Mouse (Mus musculus) cerebellum, adult 2 months (tissue): ENCODE results near the gene Snrnp25. TPM values are rescaled to one million over a fixed set of nuclear protein-coding genes. Genes with fewer than 3 reads are reported as not detected.

Source experiments
- DNase-seq, 2 experiments: peaks; one replicate each; pipeline ENCODE4 v3.0.0; 2021
- H3K27ac ChIP-seq: fragments of 200-500 bp; 2 replicates; pipeline ENCODE4 v1.5.1; 2012; ENCODE audit warnings: low read length, control low read depth, inconsistent platforms; ENCODE audit not compliant: insufficient read depth
- H3K27me3 ChIP-seq: fragments of 200-500 bp; 2 replicates; pipeline ENCODE4 v1.6.1; 2012; ENCODE audit warnings: inconsistent platforms, mild to moderate bottlenecking, low read length, moderate library complexity; ENCODE audit not compliant: control insufficient read depth, insufficient read depth
- H3K4me1 ChIP-seq: fragments of 200-500 bp; 2 replicates; pipeline ENCODE4 v1.6.1; 2011; ENCODE audit warnings: low read length; ENCODE audit not compliant: control insufficient read depth, insufficient read depth
- H3K4me3 ChIP-seq: fragments of 200-500 bp; replicated peaks from 2 replicates; pipeline ENCODE3; 2011; ENCODE audit warnings: mild to moderate bottlenecking, low read depth, low read length, control low read depth; ENCODE audit not compliant: insufficient read depth
- CTCF ChIP-seq: fragments of 200-500 bp; IDR thresholded peaks from 2 replicates; pipeline ENCODE4 v1.5.1; 2011; ENCODE audit warnings: low read depth, mild to moderate bottlenecking, control low read depth, low read length, moderate library complexity, borderline replicate concordance; ENCODE audit not compliant: insufficient read depth
- POLR2A ChIP-seq: fragments of 200-500 bp; IDR thresholded peaks from 2 replicates; pipeline ENCODE4 v1.6.1; 2011; ENCODE audit warnings: low read length, control low read depth, borderline replicate concordance; ENCODE audit not compliant: insufficient read depth
- WGBS: fragments of 180-500 bp; shearing (Covaris S2); methylation state at CpG from one replicate; pipeline ENCODE4 v1.1.7; 2018; 5-methylcytosine and 5-hydroxymethylcytosine counted together
- polyA plus RNA-seq: library from polyadenylated mRNA; depleted of rRNA; stranded (reverse); fragments of >200 nt; gene quantifications from 2 replicates; pipeline ENCODE4 v1.2.3, GENCODE M21; 2012

Gene Snrnp25
- polyA plus RNA-seq, 1 experiment = 51.5 TPM

DNA sequence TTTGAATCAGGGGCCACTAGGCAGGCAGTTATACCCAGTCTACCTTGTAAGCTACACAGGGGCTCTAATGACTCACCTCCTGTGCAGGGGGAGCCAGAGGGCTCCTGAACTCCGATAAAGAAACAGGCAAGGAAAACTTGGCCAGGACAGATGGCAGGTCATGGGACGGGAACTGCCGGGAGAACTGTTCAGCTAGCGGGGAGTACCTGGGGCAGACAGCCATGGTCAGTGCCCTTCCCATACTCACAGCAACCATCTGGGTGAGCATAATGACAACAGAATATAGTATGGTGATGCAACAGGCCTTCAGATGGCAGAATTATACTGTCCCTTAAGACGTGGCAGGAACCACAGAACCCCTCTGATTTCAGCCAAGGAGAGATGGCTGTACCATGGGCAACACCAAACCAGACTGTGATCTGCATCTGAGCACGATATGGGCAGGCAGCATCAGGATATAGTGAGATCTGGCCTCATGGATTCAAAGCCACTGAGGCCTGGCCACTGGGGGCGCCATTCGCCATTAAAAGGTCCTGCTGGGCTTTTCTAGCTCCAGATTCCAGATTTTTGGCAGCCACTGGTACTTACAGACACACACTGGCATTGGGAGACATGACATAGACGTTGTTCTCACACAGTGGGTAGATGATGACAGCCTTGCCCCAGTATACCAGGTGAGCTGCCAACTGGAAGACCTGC is 31.6 kb downstream of the Snrnp25 start:
- TF ChIP-seq POLR2A = no peak
- peak; percentile 48; the same call in 1 of the 2 replicates for TF ChIP-seq CTCF
- WGBS = 21% methylated on average over 9 of the region's 9 CpGs
- H3K4me1 ChIP-seq = peaks cover 49% of the 10 kb centered on the region
- H3K4me3 ChIP-seq = no peak overlapping the region
- peak; percentile 70 to 75 for DNase-seq
- H3K27me3 ChIP-seq = no peaks in the 10 kb centered on the region
- 0 out of 2 replicates have a peak overlapping the region, but pooled peaks have one; percentile 3 for H3K27ac ChIP-seq

DNA sequence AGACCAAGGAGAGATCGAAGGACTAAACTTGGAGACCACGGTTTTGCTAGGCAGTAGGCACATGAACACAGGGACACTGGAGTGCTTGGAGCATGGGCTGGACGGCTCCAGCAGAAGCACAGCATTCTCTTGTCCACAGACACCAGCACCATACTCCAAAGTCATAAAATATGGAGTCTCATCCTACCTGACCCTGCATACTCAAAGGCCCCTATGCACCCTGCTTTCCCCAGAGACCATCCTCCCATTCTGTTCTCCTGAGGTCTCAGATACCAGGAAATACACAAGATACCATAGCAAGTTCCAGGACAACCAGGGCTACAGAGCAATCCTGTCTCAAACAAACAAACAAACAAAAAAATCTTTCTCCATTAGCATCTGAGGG is 32.2 kb downstream of the Snrnp25 start:
- no peak for DNase-seq
- TF ChIP-seq POLR2A (no peak), CTCF (no peak)
- Histone ChIP-seq H3K27me3 (no peaks in the 10 kb centered on the region), H3K4me3 (no peak overlapping the region), H3K4me1 (peaks cover 49% of the 10 kb centered on the region), H3K27ac (no peak overlapping the region)
- WGBS = 51% methylated on average over 3 of the region's 3 CpGs

DNA sequence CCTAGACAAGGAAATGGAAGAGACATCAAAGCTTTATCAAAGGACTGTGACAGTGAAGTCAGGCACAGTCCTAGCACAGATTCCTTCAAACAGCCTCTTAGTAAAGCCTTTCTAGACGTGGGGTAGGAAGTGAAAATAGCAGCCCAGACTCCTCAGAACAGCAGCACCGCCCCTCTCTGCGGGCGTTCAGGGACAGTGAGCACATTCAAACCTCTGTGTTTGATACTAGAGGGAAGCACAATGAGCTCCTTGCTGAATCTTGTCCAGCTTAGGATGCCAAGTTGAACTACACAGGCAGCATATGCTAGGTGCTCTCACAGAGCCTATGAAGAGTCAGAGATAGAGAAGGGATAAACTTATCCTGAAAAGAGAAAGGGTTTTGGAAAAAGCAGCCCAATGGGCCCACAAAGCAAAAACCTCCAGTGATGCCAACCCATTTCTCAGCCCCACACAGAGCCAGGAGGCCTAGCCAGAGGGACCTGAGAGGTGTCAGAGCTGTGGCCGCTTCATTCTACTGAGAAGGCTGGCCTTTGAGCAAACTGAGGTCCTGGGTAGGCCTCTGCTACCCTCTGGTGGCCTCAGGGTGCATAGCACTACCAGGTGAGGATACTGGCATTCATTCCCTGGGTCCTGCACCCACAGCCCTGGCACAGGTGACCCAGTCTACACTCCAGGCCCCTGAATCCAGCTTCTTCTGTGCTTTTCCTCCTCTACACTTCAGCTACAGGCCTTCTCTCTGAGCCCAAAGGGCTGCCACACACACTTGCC is 33.1 kb downstream of the Snrnp25 start:
- H3K4me1 ChIP-seq = peaks cover 41% of the 10 kb centered on the region
- TF ChIP-seq POLR2A = no peak
- TF ChIP-seq CTCF = peak; percentile 100
- WGBS = 62% methylated on average over 5 of the region's 5 CpGs
- H3K27ac ChIP-seq = no peak overlapping the region
- peak; percentile 80 to 89 for DNase-seq
- no peaks in the 10 kb centered on the region for H3K27me3 ChIP-seq
- no peak overlapping the region for H3K4me3 ChIP-seq

DNA sequence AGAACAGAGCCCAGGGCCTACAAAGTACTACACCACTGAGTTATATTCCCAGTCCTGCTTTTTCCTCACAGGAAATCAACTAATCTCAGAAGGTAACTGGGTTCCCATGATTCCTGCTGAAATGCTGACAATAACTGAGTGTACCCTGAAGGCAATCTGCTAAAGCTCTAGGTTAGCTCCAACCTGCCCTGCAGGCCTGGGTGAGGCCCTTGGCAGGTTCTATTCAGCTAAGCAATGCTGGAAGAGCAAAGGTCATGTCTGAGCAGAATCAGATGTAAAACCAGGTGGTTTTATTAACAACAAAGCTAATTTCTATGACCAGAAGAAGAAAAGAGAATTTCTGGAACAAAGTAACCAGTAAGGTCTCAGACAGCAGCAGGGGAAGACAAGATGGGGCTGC is 36.2 kb downstream of the Snrnp25 start:
- H3K4me1 ChIP-seq = peaks cover 15% of the 10 kb centered on the region
- H3K4me3 ChIP-seq = no peak overlapping the region
- no peak overlapping the region for H3K27ac ChIP-seq
- no peak for DNase-seq
- H3K27me3 ChIP-seq = no peaks in the 10 kb centered on the region
- no peak for TF ChIP-seq CTCF
- no peak for TF ChIP-seq POLR2A

DNA sequence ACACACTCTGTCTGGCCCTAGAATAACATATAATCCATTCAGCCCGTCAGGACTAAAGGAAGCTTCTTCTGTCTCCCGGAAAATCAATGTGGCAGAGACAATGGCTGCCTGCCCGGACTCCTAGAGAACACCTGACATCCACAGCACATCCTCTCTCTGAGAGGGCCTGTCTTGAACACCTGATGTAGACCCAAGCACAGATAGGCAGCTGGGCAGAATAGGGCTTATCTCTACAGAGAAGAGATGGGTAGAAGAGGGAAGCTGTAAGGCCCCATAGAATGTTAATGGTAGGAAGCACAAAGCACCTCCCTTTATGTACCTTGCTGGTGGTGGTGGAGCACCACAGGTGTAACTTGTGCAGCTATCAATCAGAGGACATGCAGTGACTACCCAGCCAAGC is 37.0 kb downstream of the Snrnp25 start:
- 79% methylated on average over 3 of the region's 3 CpGs for WGBS
- Histone ChIP-seq H3K4me3 (no peak overlapping the region), H3K27me3 (no peaks in the 10 kb centered on the region), H3K4me1 (peaks cover 7% of the 10 kb centered on the region), H3K27ac (no peak overlapping the region)
- TF ChIP-seq CTCF (no peak), POLR2A (no peak)
- DNase-seq = no peak

DNA sequence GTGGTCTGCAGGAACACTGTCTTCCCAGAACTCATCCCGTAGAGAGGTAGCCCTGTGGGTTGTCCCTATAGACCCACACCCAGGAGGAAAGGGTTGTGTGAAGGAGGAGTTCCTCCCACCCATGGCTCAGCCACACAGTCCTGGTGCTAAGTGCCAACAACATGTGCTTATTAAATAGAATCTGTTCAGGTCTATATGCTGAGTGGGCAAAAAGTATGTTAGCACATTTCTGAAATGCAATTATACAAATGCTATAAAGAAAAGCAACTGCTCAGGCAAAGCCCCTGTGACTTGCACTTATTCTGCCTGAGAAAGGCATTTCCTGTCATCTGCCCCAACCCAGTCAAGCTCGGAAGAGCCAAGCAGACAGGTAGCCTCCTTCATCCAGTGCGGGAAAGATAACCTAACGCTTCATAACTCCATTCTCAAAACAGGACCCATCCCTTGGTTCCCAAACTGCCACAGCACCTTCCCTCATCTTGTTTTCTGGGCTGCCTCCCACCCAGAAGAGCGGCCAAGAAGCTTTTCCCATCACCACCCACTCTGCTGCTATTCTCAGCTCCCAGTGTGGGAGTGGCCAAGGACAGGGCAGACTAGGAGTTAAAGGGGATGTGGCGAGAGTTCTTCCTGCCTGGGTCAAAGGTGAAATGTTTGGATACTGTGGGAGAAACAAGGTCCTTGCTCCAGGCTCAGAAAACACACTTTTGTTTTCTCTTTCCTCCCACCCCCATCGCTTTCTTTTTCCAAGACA is 38.2 kb downstream of the Snrnp25 start:
- no peak for DNase-seq

GRCm38 (mm10) chr11:32244064-32244463 is 38.8 kb downstream of the Snrnp25 start:
- Histone ChIP-seq H3K4me1 (no peaks in the 10 kb centered on the region), H3K27ac (no peak overlapping the region), H3K4me3 (no peak overlapping the region), H3K27me3 (no peaks in the 10 kb centered on the region)
- TF ChIP-seq CTCF (no peak), POLR2A (no peak)
- DNase-seq = no peak
- WGBS = 52% methylated on average over 3 of the region's 3 CpGs

More for the DNA sequence above, 38.2 kb downstream of the Snrnp25 start:
- H3K4me1 ChIP-seq = no peaks in the 10 kb centered on the region
- TF ChIP-seq POLR2A (no peak), CTCF (no peak)
- no peaks in the 10 kb centered on the region for H3K27me3 ChIP-seq
- H3K27ac ChIP-seq = no peak overlapping the region
- 83% methylated on average over 7 of the region's 7 CpGs for WGBS
- H3K4me3 ChIP-seq = no peak overlapping the region
